Mouse (Mus musculus) cerebellum, adult 2 months (tissue): ENCODE data around the gene Csrnp3.

Experiments
- CTCF ChIP-seq: fragments of 200-500 bp; IDR thresholded peaks from 2 replicates; pipeline ENCODE4 v1.5.1; 2011; ENCODE audit warnings: low read depth, mild to moderate bottlenecking, control low read depth, low read length, moderate library complexity, borderline replicate concordance; ENCODE audit not compliant: insufficient read depth
- POLR2A ChIP-seq: fragments of 200-500 bp; IDR thresholded peaks from 2 replicates; pipeline ENCODE4 v1.6.1; 2011; ENCODE audit warnings: low read length, control low read depth, borderline replicate concordance; ENCODE audit not compliant: insufficient read depth

DNA sequence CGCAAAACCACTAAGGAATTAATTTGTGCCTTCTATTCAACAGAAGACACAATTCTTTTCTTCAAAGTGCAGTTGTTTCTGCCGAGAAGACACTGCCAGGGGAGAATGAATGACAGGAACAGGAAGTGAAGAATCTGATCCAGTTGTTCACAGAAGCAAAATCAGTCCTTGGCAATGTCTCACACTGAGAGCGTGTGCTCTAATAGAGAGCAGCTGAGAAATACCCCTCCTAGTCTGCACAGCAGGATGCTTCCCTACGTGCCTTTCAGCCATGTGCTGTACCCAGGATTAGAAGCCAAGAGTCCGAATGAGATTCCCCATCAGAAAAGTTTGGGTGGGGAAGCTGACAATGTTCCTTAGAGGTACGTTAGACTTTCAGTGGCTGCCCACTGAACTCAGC, 223.9 kb downstream of the Csrnp3 start:
- TF ChIP-seq POLR2A = no peak
- TF ChIP-seq CTCF = no peak
